Mouse (Mus musculus) embryo, embryonic 10.5 days (tissue): Measurements from ENCODE around the gene Hist3h2a.

Experiments used
- DNase-seq: peaks from one replicate; pipeline ENCODE4 v3.0.0-alpha.2; 2015; ENCODE audit warnings: low spot score

Hist3h2a gene

DNA sequence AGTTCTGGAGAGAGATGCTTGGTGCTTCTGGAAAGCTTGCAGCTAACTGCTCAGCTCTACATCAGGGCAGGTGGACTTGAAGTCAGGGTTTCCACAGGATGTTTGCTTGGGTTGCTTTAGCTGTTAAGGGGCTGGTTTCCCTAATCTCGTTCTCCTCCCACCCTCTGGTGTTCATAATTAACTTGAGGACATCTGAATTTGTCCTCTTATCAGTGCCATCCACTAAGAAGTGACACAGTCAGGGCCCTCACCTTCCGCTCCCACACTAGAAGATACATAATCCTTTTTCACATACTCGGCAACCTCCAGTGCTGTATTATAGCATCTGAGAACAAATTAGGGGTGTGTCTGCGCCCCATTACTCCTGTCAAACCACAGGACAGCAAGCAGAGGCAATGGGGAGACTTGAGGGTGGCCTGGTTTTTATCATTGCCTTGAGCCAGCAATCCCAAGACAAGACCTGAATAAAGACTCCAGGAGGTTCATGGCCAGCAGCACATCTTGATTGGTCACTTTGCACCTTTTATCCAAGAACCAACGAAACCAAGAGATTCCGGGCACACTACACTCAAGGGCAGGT lies 38.7 kb downstream of the Hist3h2a start:
- DNase-seq, result no peak

DNA sequence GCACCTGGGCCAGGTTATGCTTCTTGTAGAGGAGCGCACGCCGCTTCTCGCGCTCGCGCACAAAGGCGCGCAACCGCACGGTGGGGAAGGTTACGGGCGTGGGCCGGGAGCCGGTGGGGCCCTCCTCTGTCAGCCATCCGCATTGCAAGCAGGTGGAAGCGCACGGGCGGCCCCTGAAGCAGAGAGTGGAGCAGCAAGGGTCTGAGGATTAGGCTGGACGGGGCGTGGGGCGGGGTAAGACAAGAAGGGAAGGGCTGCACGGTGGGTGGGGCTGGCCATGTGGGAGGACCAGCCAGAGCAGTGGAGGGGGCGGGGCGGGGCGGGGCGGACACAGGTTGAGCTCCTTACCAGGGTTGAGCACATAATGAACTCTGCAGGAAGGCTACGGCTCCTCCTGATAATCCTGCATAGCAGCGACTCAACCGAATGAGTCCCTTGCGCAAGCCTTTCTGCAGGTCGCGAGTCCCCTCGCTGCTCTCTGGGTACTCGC lies 39.9 kb downstream of the Hist3h2a start:
- peak; percentile 74 for DNase-seq

DNA sequence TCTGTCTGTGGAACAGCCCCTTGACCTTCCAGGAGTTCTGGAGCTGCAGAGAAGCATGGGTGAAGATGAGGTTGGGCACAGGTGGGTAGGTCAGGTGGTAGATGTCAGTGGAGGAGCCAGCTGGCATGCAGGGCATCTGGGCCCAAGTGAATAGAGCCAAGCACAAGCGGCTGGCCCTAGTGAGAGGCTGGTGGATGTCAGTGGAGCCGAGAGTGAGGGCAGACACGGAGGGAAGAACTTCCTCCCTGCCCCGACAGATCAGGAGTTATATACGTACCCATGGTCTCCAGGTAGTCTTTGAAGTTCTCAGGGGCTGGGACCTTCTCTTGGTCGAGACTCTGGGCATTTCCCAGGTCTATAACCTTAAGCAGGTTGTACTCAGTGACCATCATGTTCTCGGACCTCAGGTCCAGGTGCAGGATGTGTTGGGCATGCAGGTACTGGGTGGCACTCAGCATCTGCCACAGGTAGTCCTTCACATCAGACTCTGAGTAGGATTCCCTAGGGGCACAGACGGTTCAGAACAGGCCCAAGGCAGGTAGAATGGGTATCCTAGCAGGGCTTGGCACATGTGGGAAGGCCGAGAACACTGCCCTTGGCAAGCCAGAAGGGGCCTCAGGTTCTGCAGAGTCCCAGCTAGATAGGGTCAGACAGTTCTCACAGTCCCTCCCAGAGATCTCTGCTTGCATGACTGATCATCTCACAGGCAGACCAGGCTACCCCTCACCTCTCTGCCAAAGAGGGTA lies 40.7 kb downstream of the Hist3h2a start:
- no peak for DNase-seq

DNA sequence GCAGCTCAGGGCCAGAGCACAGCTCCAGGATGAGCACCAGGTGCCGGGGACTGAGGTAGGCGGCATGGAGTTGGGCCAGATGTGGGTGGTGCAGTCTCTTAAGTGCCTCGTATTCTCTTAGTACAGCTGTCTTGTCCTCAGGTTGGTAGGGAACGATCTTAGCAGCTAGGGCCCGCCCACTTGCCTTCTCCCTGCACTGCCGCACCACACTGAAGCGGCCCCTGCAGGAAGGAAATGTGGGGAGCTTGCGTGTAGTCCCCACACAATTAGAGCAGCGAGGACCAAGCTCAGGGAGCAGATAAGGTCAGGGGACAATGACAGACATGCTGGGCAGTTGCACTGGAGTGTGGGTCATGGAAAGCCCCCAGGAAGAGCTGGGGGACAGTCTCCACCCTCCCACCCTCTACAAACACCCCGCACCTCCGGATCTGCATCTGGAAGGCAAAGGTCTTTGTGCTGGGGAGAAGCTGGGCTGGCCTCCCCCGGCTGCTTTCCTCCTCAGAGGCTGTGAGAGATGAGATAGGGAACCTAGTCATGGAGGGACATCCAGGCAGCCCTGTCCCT lies 41.4 kb downstream of the Hist3h2a start:
- no peak for DNase-seq

- no peak for DNase-seq
Observed at GRCm38 (mm10) chr11:58997541-58997940, 43.1 kb downstream of the Hist3h2a start.

DNA sequence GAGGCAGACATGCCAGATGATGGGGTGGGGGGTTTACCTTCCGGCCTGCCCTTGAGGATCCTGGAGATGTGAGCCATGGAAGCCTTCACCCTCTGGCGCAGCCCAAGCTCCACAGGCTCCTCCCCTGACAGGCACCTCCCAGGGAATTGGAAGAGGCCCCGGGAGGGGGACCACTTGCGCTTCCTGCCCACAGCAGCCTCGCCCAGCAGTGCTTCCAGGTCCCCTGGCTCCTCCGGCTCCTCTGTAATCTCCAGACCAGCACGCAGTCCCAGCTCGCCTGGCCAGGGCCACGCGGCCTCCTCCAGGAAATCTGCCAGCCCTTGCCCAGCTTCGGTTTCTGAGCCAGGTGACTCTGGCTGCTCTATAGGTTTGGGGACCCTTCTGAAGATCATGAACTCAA lies 44.7 kb downstream of the Hist3h2a start:
- DNase-seq, result no peak

DNA sequence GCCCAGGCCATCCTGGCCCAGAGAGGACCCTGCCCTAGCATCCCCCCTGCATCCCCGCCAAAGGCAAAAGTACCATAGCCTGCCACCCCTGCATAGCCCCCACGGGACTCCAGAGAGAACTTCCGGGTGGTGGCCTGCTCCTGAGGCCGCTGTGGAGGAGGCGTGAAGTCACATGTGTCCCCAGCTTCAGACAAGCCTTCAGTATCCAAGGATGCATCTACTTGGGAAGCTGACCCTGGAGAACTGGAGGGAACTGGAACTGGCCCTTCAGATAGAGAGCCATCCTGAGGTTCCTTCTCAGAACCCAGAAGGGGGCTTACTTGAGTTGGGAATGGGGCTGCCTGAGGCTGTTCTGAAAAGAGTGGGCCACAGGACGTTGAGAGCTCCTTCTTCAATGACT lies 45.3 kb downstream of the Hist3h2a start:
- DNase-seq, result no peak

GRCm38 (mm10) chr11:59000635-59001034 lies 46.1 kb downstream of the Hist3h2a start:
- no peak for DNase-seq

GRCm38 (mm10) chr11:59002327-59003079 lies 48.0 kb downstream of the Hist3h2a start:
- DNase-seq, result no peak
